Mouse (Mus musculus) cerebellum, adult (tissue): ENCODE measurements at regions not wholly inside any gene's neighbourhood (a gene's known extent, or its start where the extent isn't known, plus 50 kb on each side); places are given as distances from the start of the nearest gene placed in this dataset.

Experiments
- ATAC-seq: cut with Nextera tagmentation; 2 replicates; pipeline ENCODE4 v1.9.2; 2017; ENCODE audit warnings: mild to moderate bottlenecking, moderate library complexity, mixed read lengths; ENCODE audit not compliant: insufficient number of reproducible peaks, low FRiP score, low TSS enrichment

DNA sequence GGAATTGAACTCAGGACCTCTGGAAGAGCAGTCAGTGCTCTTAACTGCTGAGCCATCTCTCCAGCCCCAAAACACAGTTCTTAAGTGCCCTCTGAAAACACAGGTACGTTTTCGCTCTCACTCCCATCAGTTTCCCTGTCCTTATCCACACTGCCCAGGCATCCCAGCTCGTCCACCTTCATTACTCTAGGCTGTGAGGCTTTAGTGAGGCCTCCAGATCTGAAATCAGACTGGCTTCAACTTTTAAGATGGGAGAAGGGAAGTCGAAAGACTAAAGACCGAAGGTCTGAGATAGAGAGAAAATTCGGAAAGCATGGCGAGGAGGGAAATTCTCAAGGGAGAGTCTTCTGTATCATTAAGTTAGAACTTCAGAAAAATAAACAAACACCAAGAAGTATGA, 54.8 kb upstream of the Tet2 start:
- ATAC-seq: no peak

GRCm38 (mm10) chr3:133600447-133601220, 55.7 kb upstream of the Tet2 start:
- no peak for ATAC-seq

GRCm38 (mm10) chr3:133605460-133605859, 60.5 kb upstream of the Tet2 start:
- no peak for ATAC-seq

DNA sequence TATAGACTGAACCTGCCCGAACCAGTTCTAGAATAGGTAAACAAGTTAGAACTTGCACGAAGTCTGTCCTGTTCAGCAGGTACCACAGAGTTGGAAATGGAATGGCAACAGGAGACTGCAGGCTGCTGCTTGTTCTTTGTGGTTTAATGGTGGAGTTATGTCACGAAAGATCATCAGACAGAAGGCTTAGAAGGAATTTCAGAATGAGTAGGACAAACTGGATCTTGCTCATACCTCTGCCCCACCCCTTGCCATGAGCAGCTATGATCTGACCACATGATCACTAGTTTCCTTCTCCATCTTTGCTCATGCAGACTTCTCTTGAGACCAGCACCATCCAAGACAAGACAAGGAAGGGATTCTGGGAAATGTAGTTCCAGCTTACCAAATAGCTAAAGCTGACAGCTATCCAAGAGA, 63.9 kb upstream of the Tet2 start:
- ATAC-seq: no peak

- no peak for ATAC-seq
Measured at GRCm38 (mm10) chr3:133613836-133614711, 69.1 kb upstream of the Tet2 start.

GRCm38 (mm10) chr3:133614712-133615426, 69.9 kb upstream of the Tet2 start:
- ATAC-seq: no peak

DNA sequence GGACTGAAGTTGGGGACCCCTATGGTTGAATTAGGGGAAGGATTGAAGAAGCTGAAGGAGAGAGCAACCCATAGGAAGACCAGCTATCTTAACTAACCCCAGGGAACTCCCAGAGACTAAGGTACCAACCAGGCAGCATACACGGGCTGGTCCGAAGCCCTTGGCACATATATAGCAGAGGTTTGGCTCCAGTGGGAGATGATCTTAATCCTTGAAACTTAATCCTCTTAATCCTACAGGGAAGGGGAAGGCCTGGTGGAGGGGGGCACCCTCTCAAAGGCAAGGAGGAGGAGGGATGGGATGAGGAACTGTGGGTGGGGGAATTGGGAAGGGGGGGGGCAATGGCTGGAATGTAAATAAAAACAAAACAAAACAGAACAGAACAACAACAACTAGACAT, 72.1 kb upstream of the Tet2 start:
- no peak for ATAC-seq

- ATAC-seq: no peak
Measured at GRCm38 (mm10) chr3:133618491-133618890, 73.6 kb upstream of the Tet2 start.

DNA sequence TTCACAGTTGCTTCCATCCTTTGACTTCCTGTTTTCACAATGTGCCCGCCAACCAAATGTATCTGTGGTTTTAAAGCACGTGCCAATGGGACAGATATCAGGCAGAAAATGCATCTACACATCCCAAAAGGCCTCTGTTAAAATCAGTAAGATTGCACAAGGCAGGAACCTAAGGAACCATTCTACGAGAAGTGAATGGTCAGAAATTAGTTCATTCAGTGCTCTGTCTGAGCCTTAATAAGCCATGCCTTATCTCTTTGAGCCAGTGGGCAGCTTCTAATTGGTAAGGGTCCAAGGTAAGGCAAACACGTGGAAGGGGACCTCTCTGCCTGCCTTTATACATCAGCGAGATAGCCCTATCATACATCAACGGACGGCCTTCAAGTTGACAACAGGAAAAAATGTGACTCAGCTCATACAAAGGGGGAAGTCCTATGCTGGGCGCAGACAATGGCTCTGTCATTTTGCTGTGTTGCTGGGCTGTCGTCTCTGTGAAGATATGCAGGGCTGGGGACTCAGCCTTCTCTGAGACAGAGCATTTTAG, 78.3 kb upstream of the Tet2 start:
- no peak for ATAC-seq

DNA sequence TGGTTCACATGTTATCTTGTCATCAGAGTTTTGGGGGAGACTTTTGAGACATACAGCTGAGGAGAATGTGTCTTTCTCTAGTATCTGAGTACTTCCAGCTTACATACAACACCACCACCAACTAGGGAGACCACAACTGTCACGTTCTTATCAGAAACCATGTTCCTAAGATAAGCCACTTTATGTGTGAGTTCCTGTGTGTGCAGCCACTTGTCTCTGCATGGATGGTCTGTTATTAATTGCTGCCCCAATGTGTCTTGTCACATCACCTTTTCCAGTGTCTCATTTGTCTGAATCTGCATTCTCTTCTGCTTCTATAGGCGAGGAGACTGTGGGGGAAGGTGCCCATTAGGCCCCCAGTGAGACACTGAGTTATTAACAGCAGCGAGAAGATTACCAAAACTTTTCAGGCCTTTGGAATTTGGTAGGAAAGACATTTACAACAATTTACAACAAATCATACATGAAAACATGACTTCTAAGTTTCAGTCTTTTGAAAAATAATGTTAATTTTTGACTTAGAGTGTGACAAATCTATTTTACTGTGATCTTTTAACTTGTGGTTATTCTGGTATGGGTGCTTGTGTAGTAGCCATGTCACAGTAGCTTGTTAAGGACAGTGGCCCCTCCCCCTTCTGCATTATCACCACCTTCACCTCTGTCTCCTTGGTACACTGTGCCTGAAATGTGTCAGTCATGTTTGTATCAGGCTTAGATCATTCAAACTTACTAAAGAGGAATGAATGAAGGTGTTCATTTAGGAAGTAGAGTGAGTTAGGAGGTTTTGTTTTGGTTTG, 79.3 kb upstream of the Tet2 start:
- no peak for ATAC-seq

- no peak for ATAC-seq
Measured at GRCm38 (mm10) chr3:133625046-133625445, 80.1 kb upstream of the Tet2 start.

- ATAC-seq: no peak
Measured at GRCm38 (mm10) chr3:133626442-133626841, 81.5 kb upstream of the Tet2 start.

DNA sequence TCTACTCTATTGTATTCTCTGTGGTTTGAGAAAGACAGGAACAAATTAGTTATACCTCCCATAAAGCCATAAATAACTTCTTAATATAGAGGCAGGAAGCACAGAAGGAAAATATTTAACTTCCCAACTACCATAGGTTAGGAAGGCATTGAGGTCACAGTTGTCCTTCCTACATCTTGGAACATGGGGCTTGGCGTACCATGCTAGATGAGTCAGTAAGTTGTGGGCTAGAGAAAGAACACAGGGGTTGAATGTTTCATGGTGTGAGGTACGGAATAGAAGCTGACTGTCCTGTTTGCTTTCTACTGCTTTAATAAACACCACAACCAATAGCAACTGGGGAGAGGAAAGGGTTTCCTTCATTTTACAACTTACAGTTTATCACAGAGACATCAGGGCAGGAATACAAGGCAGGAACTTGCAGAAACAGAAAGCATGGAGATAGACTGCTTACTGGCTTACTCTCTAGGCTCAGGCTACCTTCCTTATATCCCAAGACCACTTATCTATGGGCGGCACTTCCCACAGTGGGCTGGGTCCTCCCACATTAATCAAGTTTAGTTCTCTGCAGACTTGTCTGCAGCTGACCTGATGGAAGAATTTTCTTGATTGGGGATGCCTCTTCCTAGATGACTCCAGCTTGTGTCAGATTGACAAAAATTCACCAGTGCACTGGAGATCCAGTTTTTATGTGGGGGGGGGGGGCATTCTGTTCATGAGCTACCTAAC, 82.3 kb upstream of the Tet2 start:
- ATAC-seq: no peak

DNA sequence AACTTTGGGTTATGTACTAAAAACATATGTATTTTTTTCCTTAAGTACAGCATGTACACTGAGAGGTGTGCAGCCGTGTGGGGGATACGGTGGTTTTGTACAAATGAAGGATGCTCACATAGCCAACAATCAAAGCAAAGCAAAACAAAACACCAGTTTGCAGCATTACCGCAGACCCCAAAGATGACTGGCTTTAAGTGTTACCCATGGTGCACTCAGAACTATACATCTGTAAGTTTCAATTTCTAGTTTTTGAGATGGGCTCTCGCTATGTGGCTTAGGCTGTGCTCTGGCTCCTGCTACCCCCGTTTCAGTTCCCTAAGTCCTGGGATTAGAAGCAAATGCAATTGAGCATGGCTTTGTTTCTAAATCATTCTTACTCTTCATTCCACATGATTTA, 89.4 kb upstream of the Tet2 start:
- no peak for ATAC-seq

GRCm38 (mm10) chr3:133645604-133646003, 100.7 kb upstream of the Tet2 start:
- no peak for ATAC-seq

- no peak for ATAC-seq
Measured at GRCm38 (mm10) chr3:133646449-133647059, 101.6 kb upstream of the Tet2 start.

GRCm38 (mm10) chr3:133650025-133650424, 105.1 kb upstream of the Tet2 start:
- ATAC-seq: no peak

DNA sequence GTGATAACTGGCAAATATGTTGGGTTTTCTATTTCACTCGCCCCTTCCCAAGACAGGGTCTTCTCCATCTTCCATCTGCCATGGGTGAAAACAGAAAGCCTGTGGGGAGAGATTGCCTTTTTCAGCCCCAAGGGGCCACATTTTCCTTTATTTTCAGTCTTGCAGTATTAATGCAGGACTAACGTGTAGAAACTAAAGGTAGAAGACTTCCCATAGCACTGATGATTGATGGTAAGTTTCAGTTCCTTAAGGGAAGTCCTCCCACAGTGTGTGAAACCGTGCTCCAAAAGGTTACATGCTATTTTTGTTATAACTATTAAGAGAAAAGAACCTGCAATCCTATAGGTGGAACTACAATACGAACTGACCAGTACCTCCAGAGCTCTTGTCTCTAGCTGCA, 107.1 kb upstream of the Tet2 start:
- no peak for ATAC-seq

DNA sequence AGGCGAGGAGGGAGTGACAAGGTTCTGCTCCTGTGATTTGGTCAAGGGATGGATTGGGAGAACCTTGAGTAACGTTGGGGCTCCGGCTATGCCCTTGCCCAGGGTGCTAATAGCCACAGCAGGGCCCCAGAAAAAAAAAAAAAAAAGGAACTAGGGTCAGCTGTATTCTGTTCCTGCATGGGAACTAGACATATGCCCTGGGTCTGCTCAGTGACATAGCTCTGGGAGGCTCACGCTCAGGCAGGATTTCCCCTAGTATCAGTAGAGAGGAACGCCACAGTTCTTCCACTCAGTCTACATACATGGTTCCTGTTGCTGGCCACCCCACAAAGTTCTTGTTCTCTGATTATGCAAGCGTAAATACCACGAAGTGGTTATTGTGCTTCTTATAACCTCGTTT, 114.8 kb upstream of the Tet2 start:
- ATAC-seq: 0 out of 2 replicates have a peak, but pooled peaks have one; percentile 40
